Mouse (Mus musculus): ENCODE measurements around the gene Arrb1.

Gene Arrb1

GRCm38 (mm10) chr7:99538421-99538820 lies 3.2 kb downstream of the Arrb1 start:
- no peak for DNase-seq

GRCm38 (mm10) chr7:99539201-99539891 lies 4.1 kb downstream of the Arrb1 start:
- peak; percentile 66 for DNase-seq

GRCm38 (mm10) chr7:99540016-99540415 lies 4.8 kb downstream of the Arrb1 start:
- DNase-seq = no peak

GRCm38 (mm10) chr7:99541204-99541603 lies 5.9 kb downstream of the Arrb1 start:
- DNase-seq = no peak

GRCm38 (mm10) chr7:99544272-99544671 lies 9.0 kb downstream of the Arrb1 start:
- DNase-seq = peak; percentile 56

GRCm38 (mm10) chr7:99545885-99546745 lies 10.8 kb downstream of the Arrb1 start:
- peak; percentile 52 for DNase-seq

GRCm38 (mm10) chr7:99547584-99548487 lies 12.6 kb downstream of the Arrb1 start:
- no peak for DNase-seq

GRCm38 (mm10) chr7:99549668-99550067 lies 14.4 kb downstream of the Arrb1 start:
- peak; percentile 46 for DNase-seq

GRCm38 (mm10) chr7:99551623-99552022 lies 16.4 kb downstream of the Arrb1 start:
- no peak for DNase-seq

- DNase-seq = no peak
Observed at GRCm38 (mm10) chr7:99553222-99553884, 18.1 kb downstream of the Arrb1 start.

GRCm38 (mm10) chr7:99553885-99554269 lies 18.6 kb downstream of the Arrb1 start:
- no peak for DNase-seq

- peak; percentile 75 for DNase-seq
Observed at GRCm38 (mm10) chr7:99555862-99556261, 20.6 kb downstream of the Arrb1 start.

GRCm38 (mm10) chr7:99559091-99559490 lies 23.8 kb downstream of the Arrb1 start:
- no peak for DNase-seq

GRCm38 (mm10) chr7:99562478-99562877 lies 27.2 kb downstream of the Arrb1 start:
- no peak for DNase-seq

GRCm38 (mm10) chr7:99563224-99563623 lies 28.0 kb downstream of the Arrb1 start:
- DNase-seq = no peak

GRCm38 (mm10) chr7:99565325-99565881 lies 30.1 kb downstream of the Arrb1 start:
- no peak for DNase-seq

GRCm38 (mm10) chr7:99570680-99571079 lies 35.4 kb downstream of the Arrb1 start:
- DNase-seq = no peak

- no peak for DNase-seq
Observed at GRCm38 (mm10) chr7:99572931-99573330, 37.7 kb downstream of the Arrb1 start.

- no peak for DNase-seq
Observed at GRCm38 (mm10) chr7:99573351-99573750, 38.1 kb downstream of the Arrb1 start.

GRCm38 (mm10) chr7:99578246-99578645 lies 43.0 kb downstream of the Arrb1 start:
- no peak for DNase-seq

GRCm38 (mm10) chr7:99579491-99580190 lies 44.4 kb downstream of the Arrb1 start:
- DNase-seq = peak; percentile 38

- DNase-seq = no peak
Observed at GRCm38 (mm10) chr7:99580247-99580646, 45.0 kb downstream of the Arrb1 start.

Measured in layer of hippocampus, adult 9-11 months (tissue).